Mouse (Mus musculus): ENCODE measurements around the gene Vdr. TPM values are rescaled to one million over a fixed set of nuclear protein-coding genes. Genes with fewer than 3 reads are reported as not detected.

The Vdr gene
- total RNA-seq, 4 experiments from 2014 or later: 0.07 to 0.13 (median 0.10) TPM; not detected in 1

- no peak for DNase-seq (ENCODE audit: low spot score in 2 of 2)
Observed at GRCm38 (mm10) chr15:97921796-97922195, 11.4 kb upstream of the Vdr start.

DNA sequence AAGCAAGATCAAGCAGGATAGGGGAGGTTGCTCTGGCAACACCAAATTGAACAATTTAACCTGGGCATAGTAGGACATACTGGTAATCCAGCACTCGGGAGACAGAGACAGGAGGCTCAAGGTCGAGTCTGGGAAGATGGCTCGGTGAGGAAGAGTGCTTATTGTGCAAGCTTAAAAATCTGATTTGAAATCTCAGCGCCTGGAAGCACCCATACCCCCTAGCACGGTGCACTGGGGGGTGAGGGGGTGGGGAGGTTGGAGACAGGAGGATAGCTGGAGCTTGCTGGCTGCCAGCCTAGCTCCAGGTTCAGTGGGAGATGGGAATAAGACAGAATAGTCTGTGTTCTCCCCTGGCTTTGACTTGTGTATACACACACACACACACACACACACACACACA, 9.9 kb upstream of the Vdr start:
- DNase-seq (ENCODE audit: low spot score in 2 of 2): no peak

DNA sequence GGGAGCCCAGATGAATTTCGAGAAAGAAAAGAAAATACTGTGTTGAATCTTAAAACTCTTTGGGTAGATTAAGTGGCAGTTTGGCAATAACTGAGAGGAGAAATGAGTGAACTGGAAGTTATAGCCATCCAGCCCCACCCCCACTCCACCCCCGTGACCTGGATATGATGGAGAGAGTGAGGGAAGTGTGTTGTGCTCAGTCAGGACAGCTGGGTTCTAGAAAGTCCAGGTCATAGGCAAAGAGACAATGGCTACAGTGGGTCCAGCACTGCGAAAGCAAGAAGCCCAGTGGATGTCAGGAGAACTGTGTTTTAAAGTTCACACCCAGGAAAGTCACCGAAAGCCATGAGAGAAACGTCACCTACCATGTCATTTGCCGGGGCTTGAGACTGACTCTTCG, 8.8 kb upstream of the Vdr start:
- DNase-seq (ENCODE audit: low spot score in 2 of 2): no peak

DNA sequence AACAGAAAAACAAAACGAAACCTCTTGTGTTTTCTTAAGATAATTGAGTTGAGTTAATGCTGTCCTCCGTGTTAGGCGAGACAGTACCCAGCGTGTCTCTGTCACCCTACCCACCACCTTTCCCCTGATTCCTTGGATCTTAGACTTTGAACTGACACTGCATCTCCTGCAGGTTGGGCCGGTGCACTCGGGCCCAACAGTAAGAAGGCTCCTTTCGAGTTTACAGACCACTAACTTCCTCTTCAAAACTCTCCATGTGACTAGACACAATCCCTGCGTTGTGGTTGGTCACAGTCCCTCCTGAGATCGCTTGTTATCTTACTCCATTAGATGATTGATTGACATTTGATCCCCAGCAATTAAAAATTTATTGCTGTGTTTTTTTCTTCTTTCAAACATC, 7.6 kb upstream of the Vdr start:
- DNase-seq (ENCODE audit: low spot score in 2 of 2): no peak

DNA sequence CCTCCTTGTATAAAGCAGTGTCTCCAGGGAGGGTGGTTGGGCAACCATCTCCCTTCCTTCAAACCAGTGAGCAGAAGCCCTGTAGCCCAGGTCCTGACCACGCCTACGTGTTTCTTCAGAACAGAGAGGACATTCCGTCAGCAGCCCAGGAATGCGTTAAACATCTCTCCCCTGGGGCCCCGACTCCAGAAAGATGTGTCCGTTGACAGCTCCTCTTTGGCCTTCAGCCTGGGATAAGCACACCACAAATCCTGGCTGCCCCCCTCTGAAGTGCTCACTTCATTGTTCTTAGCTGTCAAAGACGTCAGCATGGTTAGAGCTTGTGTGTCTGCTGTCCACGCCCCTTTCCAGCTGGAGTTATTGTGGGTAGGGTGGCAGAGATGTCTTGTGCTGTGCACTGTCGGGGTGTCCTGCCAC, 3.9 kb upstream of the Vdr start:
- DNase-seq (ENCODE audit: low spot score in 2 of 2): peak; percentile 6 to 11

GRCm38 (mm10) chr15:97907801-97908751, 2.4 kb downstream of the Vdr start:
- peak in 1 of 2 experiments; percentile 7 for DNase-seq (ENCODE audit: low spot score in 2 of 2)

DNA sequence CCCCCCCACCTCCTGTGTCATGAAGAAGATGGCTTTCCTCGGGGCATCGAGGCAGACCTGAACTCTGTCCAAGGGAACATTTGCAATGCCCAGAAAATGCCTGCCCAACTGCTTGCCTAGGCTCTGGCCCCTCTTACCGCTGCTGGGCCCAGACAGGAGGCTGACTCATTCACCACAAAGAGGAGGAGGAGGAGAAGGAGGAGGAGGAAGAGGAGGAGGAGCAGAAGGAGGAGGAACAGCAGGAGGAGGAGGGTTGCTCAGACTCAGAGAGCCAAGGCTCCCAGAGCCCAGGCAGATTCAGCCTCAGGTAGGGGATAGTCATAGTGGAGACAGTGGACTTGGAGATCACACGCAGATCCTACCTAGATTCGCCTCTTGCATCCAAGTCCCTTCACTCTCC, 3.2 kb downstream of the Vdr start:
- DNase-seq (ENCODE audit: low spot score in 2 of 2): no peak

- no peak for DNase-seq (ENCODE audit: low spot score in 2 of 2)
Observed at GRCm38 (mm10) chr15:97905281-97905680, 5.1 kb downstream of the Vdr start.

DNA sequence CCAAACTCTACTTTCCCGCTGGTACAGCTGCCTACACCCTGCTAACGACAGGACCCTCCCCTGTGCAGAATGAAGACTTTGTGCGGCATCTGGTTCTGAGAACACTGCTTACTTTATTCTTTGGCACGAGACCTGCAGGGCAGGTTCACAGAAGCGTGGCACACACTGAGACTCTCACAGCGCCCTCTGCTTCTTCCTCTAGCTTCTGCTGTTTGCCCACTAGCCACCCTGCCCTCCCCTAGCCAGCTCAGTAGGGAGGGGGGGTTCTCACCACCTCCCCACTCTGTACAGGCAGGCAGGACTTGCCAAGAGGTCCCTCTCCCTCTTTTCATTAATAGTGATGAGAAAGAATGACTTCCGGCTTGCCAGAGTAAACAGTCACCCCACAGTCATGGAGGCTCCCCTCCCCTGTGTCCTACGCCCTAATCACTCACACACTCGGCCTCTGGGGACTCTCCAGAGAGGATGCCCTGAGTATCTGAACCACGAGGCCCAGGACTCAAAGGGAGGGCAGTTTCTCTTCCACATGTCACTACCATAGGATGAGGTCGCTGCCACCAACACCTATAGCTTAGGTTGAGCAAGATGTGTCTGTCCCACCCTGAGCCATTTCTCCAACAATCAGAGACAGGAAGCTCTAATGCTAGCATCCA, 6.0 kb downstream of the Vdr start:
- no peak for DNase-seq (ENCODE audit: low spot score in 2 of 2)

DNA sequence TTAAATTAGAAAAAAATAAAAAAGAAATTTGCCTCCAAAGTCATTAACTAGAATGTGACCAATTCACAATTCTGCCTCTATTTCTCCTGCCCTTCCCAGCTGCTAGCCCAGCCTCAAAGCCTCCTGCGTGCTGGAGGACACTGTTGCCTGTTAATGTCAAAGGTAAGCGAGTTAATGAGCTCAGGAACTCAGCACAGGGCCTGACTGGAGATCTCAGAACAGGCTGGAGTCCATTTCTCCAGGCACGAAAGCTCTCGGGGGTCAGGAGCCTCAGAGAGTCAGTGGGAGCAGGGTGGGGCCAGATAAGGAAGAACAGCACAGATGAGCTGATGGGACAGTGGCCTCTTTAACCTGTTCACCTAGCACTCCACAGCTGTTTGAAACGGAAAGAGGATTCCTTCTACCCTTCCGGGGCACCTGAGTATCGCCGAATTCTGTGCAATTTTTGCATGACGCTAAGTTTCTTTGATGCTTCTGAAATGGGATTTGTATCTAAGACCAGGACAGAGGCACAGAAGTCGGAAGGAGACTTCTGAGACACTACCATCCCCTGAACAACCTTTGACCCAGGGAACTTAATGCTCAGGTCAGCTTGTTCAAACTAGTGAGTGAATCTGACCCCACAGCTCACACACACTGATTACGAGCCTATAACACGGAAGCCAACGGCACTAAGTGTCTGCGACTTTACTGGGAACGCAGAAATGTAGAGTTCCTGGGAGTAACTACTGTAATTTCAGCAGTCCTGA, 7.0 kb downstream of the Vdr start:
- DNase-seq (ENCODE audit: low spot score in 2 of 2): no peak

GRCm38 (mm10) chr15:97900991-97901390, 9.4 kb downstream of the Vdr start:
- DNase-seq (ENCODE audit: low spot score in 2 of 2): no peak

GRCm38 (mm10) chr15:97900336-97900912, 10.0 kb downstream of the Vdr start:
- DNase-seq (ENCODE audit: low spot score in 2 of 2): no peak

- DNase-seq (ENCODE audit: low spot score in 2 of 2): no peak
Observed at GRCm38 (mm10) chr15:97899714-97900113, 10.7 kb downstream of the Vdr start.

- DNase-seq (ENCODE audit: low spot score in 2 of 2): no peak
Observed at GRCm38 (mm10) chr15:97898791-97899190, 11.6 kb downstream of the Vdr start.

GRCm38 (mm10) chr15:97896861-97897654, 13.4 kb downstream of the Vdr start:
- DNase-seq (ENCODE audit: low spot score in 2 of 2): no peak

DNA sequence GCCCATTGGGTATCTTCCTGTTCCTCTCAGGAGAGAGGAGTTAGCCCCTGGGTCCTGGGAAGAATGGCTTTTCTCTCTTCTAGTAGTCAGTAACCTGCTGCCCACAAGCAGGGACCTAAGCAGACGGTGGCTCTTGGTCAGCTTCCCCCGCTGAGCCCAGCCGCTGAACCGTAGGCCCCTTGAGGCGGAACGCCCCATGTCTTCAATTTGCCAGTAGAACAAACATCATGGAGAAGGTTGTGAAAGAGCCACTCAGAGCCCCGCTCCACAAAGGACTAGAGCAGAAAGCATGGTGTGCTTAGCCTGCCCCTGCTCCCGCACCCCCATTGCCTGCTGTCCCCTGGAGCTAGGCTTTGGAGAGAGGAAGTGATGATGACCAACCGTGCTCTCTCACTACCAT, 14.1 kb downstream of the Vdr start:
- no peak for DNase-seq (ENCODE audit: low spot score in 2 of 2)

- DNase-seq (ENCODE audit: low spot score in 2 of 2): no peak
Observed at GRCm38 (mm10) chr15:97895847-97896246, 14.6 kb downstream of the Vdr start.

GRCm38 (mm10) chr15:97892506-97892905, 17.9 kb downstream of the Vdr start:
- DNase-seq (ENCODE audit: low spot score in 2 of 2): no peak

DNA sequence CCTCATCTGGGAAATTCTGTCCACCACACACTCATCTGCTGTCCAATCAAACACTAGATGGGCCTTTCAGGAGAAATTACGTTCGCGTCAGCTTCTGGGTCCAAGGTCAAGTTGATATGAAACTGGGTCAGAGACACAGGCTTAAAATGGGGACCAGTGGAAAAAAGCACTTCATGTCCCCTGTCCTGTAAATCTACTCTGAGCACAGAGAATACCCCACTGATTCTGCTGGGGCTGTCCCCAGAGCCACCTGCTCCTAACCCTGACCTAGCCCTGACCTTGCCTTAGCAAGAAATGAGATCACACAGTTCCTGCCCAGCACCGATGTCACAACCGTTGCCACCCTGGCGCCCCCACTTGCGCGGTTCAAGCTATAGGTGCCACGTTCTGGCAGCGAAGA, 20.0 kb downstream of the Vdr start:
- no peak for DNase-seq (ENCODE audit: low spot score in 2 of 2)

DNA sequence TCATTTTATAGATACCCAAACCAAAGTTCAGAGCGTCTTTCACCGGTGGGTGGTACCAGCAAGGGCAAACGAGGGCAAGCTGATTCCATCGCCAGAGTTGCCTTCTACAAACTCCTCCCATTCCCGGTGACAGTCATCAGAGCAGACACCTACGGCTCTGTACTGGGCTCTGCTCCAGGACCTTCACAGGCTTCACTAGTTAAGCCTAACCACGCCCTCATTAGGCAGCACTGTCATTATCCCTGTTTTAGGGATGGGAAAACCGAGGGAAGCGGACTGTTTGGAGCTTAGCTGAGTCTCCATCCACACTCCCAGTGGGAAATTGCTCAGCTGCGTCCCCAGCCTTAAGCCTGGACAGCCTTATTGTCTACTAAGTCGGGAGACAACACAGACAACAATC, 20.4 kb downstream of the Vdr start:
- DNase-seq (ENCODE audit: low spot score in 2 of 2): no peak

GRCm38 (mm10) chr15:97887541-97888016, 22.9 kb downstream of the Vdr start:
- DNase-seq (ENCODE audit: low spot score in 2 of 2): no peak
